Mouse (Mus musculus) adrenal gland, postnatal 25 days (tissue): Measurements from ENCODE around the gene Gm26602. TPM values are rescaled to one million over a fixed set of nuclear protein-coding genes. Genes with fewer than 3 reads are reported as not detected.
"Not testable (repeated sequence)": the region's sequence is repeated elsewhere in the genome, so short reads cannot be mapped to it uniquely, and the experiment has no call there.

ENCODE experiments used
- DNase-seq: peaks from one replicate; pipeline ENCODE4 v3.0.0; 2021; ENCODE audit warnings: mixed read lengths
- total RNA-seq: library from RNA; stranded (reverse); gene quantifications from 2 replicates; pipeline ENCODE4 v1.2.3, GENCODE M21; 2021

Gene Gm26602
- total RNA-seq, 1 experiment from 2014 or later, result not detected

DNA sequence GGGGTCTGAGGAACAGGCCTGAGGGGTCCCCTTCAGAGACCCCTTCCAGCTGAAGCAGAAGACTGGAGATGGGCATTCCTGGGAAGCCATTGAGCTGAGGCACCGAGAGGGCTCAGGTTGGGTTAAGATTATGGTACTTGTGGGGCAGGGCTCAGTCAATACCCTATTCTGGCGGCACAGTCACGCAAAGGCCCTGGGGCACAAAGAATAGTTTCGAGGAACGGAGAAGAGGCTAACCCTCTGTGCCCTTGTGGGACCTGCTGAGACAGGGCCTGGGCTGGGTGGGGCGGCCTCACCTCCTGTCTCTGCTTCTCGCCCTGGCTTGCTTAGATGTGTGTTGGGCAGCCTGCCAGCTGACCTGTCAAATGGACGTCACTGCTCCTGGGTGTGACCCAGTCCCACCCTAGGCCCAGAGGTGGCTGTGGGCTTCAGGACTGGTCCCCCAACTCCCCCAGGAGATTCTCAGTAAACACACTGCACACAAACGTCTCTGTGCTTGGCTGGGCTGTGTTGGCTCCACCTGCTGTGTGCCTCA is 22.6 kb downstream of the Gm26602 start:
- DNase-seq, result no peak

- no peak for DNase-seq
Observed at GRCm38 (mm10) chr10:79933861-79934260, 23.2 kb downstream of the Gm26602 start.

GRCm38 (mm10) chr10:79934272-79934721 is 23.6 kb downstream of the Gm26602 start:
- DNase-seq, result peak; percentile 74

DNA sequence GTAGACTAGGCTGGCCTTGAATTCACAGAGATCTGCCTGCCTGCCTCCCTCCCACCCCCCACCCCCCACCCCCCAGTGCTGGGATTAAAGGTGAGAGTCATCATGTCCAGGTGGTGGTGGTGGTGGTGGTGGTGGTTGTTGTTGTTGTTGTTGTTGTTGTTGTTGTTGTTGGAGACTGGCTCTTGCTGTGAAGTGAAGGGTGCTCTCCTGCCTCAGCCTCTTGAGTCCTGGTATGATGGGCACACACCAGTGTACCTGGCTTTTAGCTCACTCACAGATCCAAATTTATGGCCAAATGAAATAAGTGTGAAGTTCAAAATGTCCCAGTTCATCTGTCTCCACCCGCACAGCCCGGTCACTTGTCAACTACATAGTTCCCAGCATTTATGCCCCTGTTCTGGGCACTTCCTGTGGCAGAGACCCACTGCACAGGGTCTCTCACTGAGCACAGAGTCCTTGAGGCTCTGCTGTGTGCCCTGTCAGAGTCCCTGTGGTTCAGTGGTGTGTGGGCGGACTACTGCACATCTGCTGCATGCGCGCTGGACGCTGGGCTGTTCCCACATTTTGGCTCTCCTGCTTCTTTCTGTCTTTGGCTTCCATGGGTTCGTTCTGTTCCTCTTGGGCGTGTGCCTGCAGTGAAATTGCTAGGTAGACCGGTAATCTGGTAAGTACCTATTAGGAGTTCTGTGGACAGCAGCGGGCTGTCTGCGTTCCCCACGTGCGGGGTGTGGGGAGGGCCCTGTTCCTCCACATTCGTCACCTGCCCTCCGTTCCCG is 24.3 kb downstream of the Gm26602 start:
- no peak for DNase-seq

DNA sequence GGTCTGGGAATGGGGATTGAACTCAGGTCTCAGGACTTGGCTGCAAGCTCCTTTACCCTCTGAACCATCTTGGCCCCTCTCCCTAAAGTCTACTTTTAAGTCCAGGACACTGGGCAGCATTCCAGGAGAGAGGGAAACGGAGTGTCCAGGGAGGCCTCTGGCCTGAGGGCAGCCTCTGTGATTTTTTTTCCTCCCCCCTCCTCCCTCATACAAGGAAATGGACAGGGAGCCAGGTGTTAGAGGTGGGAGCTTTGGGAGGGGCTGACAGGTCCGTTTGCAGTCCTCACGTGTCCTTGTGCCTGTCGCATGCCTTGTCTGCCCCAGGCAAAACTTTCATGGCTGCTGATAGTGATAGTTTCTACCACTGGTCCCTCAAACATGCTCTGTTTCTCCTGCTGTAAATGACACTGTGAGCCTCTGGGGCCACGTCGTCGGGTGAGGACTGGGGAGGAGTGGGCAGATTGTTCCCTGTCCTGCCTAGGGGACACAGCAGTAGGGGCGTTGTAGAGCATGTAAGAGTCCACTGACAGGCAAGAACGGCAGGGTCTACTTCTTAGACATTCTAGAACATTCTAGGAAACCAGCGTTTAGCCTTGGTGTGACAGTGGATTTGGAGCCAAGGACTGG is 25.7 kb downstream of the Gm26602 start:
- DNase-seq, result no peak

- peak; percentile 91 for DNase-seq
Observed at GRCm38 (mm10) chr10:79936911-79937441, 26.3 kb downstream of the Gm26602 start.

DNA sequence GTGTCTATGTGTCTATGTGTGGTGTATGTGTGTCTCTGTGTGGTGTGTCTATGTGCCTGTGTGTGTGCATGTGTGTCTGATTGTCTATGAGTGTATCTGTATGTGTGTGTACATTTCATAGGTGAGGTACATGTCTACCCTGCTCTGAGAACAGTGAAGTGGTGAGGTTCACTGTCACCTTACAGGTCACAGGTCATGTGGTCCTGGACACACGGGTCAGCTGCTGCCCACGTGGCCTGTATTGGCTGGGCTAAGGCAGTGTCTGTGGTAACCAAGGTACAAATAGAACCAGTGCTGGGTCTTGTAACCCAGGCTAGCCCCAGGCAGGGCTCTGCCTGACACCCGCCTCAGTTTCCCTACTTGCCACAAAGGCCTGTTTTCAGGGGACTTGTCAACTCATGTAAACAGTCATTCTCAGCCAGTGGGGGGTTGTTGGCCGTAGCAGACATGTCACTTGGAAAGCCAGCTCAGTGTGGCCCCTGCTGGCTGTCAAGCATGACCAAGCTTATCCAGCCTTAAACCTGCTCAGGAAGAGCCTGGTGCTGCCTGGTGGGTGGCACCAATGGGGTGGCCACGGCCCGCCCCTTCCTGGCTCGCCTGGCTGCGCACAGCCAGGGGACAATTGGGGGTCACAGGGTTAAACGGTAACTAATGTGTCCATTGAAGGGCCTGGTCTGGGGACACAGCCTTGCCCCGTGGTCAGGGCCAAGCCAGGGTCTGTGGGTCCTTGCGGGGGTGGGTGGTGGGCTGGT is 27.3 kb downstream of the Gm26602 start:
- no peak for DNase-seq

DNA sequence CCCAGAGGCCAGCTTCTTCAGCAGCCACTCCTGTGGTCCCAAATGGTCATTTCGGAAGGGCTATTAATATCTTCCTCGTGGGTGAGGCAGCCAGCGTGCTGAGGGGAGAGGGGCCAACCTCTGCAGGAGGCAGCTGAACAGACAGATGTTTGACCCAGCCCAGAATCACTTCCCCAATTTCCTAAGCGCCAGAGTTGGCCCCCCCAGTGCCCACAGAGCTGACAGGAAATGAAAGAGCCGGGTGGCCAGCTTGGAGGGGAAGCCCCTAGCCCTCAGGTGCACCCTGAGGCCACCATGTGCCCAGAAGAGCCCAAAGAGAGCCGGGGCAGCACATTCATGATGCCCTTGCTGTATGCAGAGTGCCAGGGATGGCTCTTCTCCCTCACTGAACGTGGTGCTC is 30.1 kb downstream of the Gm26602 start:
- DNase-seq, result no peak

DNA sequence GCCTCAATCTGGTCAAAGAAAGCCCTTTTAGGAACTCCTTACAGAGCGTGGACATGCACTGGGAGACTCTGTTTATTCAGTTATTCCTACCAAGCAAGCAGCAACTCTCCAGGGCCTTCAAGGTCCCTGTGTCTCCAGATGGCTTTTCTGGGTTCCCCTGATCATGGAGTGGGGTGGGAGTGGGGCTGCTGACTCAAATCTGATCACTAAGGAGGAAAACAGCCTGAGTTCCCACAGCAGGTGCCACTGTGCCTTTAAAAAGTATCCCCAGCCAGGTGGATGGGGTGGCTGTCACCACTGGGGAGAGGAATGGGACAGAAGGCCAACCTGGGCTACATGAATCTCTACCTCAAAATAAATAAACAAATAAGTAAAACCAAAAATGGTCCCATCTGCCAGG is 32.3 kb downstream of the Gm26602 start:
- no peak for DNase-seq

DNA sequence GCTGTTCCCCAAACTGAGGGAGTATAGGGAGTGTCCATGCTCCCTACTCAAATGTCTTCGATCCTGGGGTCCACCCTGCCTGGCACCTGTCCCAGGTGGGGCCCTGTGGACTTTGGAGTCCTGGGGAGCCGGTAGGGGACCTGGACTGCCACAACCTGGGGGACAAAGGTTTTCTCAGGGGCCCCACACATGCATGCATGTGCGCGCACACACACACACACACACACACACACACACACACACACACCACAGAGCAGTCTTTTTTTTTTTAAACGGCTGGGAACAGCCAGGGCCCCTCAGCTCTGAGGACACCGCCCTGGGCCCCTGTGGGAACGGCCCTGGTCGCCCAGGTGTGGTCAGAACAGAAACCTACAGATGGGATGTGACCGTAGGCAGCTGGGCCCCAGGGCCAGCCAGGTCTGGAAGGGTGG is 32.8 kb downstream of the Gm26602 start:
- no peak for DNase-seq

DNA sequence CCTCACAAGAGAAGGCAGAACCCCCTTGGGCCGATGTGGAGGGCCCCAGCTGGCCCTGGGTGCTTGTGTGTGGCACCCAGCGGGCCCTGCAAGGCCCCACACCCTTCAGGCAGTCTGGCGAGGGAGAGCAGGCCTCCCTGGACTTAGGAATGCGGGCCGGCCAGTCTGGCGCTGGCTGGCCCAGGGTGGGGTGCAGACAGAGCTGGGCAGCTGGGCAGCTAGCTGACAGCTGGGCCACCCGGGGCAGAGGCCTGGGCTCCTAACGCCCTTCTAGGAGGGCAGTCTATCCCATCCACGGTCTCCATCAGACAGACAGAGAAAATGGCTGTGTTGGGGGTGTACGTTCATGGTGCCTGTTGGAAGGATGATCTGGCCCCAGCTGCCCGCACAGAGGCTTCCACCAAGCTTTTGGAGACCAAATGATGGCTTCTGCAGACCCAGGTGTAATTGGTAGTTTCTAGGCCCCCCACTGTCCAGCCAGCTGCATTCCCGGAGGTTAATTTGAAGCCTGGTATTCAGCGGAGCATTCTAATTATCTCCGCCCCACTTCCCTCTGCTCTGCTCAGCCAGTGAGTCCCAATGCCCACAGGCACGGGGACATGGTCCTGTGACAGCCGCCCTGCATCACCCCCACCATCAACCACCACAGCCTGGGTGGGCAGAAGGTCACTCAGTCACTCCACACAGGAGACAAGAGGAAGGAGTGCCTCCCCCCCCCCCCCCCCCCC is 35.0 kb downstream of the Gm26602 start:
- no peak for DNase-seq

DNA sequence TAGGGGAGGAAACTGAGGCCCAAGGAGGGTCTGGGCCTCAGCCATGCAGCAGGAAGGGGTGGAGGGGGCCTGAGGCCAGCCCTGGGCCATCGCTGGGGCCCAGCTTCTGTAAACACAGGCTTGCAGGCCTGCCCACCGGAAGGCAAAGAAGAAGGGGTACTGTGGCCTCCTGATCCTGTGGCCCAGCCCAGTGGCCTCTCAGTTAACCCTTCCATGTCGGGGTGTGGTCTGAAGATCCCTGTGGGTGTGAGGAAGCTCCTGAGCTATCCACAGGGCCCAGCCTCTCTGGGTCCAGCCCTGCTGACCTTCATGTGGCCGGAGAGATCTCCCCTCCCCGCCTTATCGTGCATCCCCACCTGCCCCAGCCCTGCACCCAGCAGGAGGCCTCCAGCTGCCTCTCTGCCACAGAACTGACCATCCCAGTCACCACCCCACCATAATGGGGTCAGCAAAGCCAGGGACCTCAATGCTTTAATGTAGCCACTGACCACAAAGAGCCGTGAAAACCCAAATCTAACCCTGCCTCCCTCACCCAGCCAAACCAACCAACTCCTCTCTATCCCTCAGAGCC is 36.2 kb downstream of the Gm26602 start:
- DNase-seq, result no peak

DNA sequence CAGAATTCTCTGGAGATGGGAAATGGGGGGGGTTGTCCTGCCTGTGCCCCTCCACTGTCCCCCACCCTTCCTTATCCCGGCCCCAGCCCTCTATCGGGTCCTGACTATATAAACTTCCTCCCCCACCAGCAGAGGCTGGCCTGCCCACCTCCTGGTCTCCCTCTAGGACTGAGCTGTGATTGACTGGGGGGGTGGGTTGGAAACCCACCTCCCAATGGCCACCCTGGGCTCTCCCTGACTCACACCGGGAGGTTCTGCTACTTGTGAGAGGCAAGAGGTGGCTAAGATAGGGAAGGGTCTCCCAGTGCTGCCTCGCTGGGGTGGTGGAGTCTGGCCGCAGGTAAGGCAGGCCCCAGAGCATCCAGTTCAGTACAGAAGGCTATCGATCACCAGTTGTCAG is 36.8 kb downstream of the Gm26602 start:
- DNase-seq, result no peak

DNA sequence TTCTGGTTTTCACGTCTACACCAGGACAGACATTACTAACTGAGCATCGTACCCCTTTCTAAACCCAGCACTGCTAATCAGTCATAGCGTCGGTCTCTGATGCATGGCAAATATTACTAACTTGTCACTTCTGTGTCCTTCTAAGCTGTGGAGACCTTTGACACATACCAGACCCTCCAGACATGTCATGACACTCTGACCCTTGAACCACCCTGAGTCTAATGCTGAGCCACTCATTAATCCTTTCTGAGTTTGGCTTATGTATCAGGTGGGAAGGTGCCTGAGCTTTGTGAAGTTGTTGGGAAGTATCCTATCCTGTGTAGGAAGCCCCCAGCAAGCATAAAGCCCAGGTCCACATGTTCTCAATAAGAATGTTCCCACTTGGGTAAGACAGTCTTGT is 39.2 kb downstream of the Gm26602 start:
- DNase-seq, result no peak

DNA sequence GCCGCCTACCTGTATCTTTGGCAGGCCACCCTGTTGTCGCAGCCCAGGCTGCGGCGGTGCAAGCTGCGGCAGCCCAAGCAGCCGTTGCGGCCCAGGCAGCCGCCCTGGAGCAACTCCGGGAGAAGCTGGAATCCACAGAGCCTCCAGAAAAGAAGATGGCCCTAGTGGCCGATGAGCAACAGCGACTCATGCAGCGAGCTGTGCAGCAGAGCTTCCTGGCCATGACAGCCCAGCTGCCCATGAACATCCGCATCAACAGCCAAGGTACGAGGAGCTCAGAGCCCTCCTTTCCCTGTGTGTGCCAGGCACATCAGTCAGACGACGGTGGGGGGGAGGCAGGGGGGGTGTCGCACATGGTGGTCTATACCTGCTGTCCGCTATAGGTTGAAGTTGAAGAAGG is 40.0 kb downstream of the Gm26602 start:
- no peak for DNase-seq

GRCm38 (mm10) chr10:79953946-79954345 is 43.3 kb downstream of the Gm26602 start:
- DNase-seq, result peak; percentile 45

GRCm38 (mm10) chr10:79955691-79956090 is 45.0 kb downstream of the Gm26602 start:
- no peak for DNase-seq

DNA sequence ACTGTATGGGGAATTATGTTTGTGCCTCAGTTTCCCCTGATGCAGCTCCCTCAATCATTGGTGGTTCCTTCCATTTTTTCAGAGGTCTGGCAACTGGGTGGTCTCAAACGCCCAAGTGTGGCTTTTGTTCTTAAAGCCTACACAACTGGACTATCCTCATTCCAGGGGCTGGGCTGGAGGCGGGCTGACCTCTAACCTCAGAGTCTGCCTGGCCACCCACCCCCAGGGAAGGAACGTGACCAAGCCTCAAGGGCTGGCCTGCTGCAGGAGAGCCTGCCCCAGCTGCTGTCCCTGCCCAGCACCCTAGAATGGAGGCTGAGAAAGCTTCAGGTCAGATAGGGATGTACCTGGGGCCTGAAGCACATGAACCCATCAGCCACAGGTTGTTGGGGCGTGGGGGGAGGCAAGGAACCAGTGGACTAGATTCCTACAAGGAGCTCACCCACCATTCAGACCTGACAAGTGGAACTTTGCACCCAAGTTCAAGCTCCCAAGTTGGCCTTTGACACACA is 46.0 kb downstream of the Gm26602 start:
- DNase-seq, result no peak

- peak; percentile 86 for DNase-seq
Observed at GRCm38 (mm10) chr10:79958140-79958816, 47.6 kb downstream of the Gm26602 start.

DNA sequence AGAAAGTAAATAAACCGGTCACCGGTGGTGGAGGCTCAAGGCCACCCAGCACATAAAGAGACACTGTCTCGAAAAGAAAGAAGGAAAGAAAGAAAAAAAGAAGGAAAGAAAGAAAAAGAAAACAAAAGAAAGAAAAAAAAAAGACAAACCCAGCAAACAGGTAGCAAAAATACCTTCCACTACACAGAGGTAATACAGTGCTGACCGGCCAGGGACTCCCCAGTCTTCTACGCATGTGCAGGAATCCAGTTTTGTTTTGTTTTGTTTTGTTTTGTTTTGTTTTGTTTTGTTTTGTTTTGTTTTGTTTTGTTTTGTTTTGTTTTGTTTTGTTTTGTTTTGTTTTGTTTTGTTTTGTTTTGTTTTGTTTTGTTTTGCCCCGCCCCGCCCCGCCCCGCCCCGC is 48.8 kb downstream of the Gm26602 start:
- DNase-seq, result not testable (repeated sequence)
